Mouse (Mus musculus) brain, embryonic 14.5 days (tissue): ENCODE measurements at regions not wholly inside any gene's neighbourhood (a gene's known extent, or its start where the extent isn't known, plus 50 kb on each side); places are given as distances from the start of the nearest gene placed in this dataset.

Experiments
- CTCF ChIP-seq: fragments of 200-500 bp; IDR thresholded peaks from 2 replicates; pipeline ENCODE4 v1.5.1; 2012; ENCODE audit warnings: inconsistent platforms, mild to moderate bottlenecking, moderate library complexity, borderline replicate concordance; ENCODE audit not compliant: insufficient read depth, insufficient read length; ENCODE audit errors: extremely low read depth
- POLR2A ChIP-seq: fragments of 200-500 bp; IDR thresholded peaks from 2 replicates; pipeline ENCODE4 v1.6.1; 2012; ENCODE audit warnings: mild to moderate bottlenecking, inconsistent platforms, borderline replicate concordance; ENCODE audit not compliant: poor library complexity, insufficient read depth, insufficient read length, severe bottlenecking; ENCODE audit errors: extremely low read depth

GRCm38 (mm10) chr9:26638586-26638985, 94.9 kb upstream of the B3gat1 start:
- TF ChIP-seq CTCF = no peak
- TF ChIP-seq POLR2A = no peak
